Mouse (Mus musculus) A20 (cell line): ENCODE measurements around the gene Spcs1.

Experiments used
- DNase-seq: peaks from one replicate; pipeline ENCODE4 v3.0.0-alpha.2; 2011; ENCODE audit warnings: low read depth, low spot score

Gene Spcs1

GRCm38 (mm10) chr14:30951154-30951825 is 50.2 kb downstream of the Spcs1 start, which contains the start of gene Nek4:
Gene Nek4 (plus strand): TSS chr14:30951377.
- DNase-seq = peak; percentile 97

DNA sequence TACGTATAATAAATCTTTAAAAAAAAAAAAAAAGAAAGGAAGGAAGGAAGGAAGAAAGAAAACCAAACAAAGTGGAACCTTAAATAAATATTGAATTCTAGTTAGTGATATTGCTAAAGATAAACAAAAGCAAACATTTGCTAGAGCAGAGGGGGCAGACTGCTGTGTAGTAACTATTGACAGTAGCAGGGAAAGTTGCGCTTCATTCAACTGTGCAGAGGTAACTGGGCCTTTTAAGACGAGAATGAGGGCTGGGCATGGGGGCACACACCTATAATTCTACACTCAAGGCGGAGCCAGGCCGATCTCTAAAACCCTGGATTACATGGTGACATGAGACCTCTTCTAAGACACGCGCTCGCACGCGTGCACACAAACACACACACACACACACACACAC is 51.5 kb downstream of the Spcs1 start:
- DNase-seq = no peak
